Mouse (Mus musculus) olfactory bulb, adult 2 months (tissue): ENCODE data around the gene Styxl1.

Source experiments
- CTCF ChIP-seq: fragments of 200-500 bp; IDR thresholded peaks from 2 replicates; pipeline ENCODE4 v1.5.1; 2012; ENCODE audit warnings: low read depth, mild to moderate bottlenecking, low read length, moderate library complexity; ENCODE audit not compliant: insufficient read depth
- POLR2A ChIP-seq: fragments of 200-500 bp; IDR thresholded peaks from 2 replicates; pipeline ENCODE4 v1.6.1; 2012; ENCODE audit warnings: mild to moderate bottlenecking, low read depth, low read length, moderate library complexity; ENCODE audit not compliant: insufficient read depth

DNA sequence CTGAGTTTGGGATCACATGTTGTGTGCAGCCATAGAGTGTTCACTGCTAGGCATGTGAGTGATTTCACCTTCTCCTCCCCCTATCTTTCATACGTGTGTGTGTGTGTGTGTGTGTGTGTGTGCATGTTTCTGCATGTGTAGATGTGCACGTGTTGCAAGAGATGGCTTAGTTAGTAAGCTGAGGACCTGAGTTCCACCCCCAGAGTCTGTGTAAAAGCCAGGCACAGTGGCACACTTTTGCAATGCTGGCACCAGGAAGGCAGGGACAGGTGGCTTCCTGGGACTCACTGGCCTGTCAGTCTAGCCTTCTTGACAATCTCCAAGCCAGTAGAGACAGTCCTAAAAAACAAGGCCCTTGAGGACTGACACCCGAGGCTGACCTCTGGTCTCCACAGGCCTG is 13.2 kb downstream of the Styxl1 start:
- no peak for TF ChIP-seq POLR2A
- no peak for TF ChIP-seq CTCF
